Comparison of ENCODE assay signal across 8 mouse cellular contexts in the genomic region with DNA sequence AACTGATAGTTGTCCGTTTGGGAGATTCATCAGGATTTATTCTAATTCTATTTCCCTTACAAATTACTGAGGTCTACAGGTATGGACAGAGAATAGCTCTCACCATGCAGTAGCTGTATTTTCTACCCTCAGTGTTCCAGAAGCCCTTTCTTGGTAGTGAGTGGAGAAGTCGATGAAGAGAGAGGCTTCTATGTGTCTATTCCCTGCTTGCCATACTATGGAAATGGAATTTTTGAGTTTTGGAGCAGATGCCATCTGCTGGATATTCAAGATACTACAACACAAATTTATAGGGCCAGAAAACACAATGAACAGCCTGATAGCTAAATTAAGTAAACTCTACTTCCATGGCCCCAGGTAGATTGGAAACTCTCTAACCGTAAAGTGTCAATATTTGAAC.
DNase-seq lines count a peak whose midpoint lies in the region; ATAC-seq lines count a peak whose summit lies in the region.

No protein-coding gene starts in this region.

- no peak for DNase-seq in cerebellum, adult 11-12 months
- DNase-seq in left cerebral cortex, postnatal 14 days (ENCODE audit: low spot score in 2 of 2) = peak; percentile 44 to 73
- no peak for DNase-seq in left cerebral cortex, adult 8-10 months (ENCODE audit: low spot score in 2 of 2)
- no peak for DNase-seq in forebrain, embryonic 10.5 days (ENCODE audit: extremely low spot score, low spot score)
- peak; percentile 49 to 73 for DNase-seq in left cerebral cortex, postnatal 25 days (ENCODE audit: low spot score in 2 of 2)
- DNase-seq in splenic B cell, adult 2 months (ENCODE audit: low read depth, low spot score) = peak; percentile 48
- DNase-seq in thymus, postnatal 36 days = no peak

- no peaks in the 10 kb centered on the region for H3K36me3 ChIP-seq in forebrain, embryonic 10.5 days (replicated peaks)
- H3K36me3 ChIP-seq in splenic B cell, adult 2 months (ENCODE audit: control insufficient read depth, insufficient read depth, low read length, poor library complexity, severe bottlenecking) = no peaks in the 10 kb centered on the region

- H3K27ac ChIP-seq in forebrain, embryonic 10.5 days = peak overlapping the region; percentile 74

- no peaks in the 10 kb centered on the region for H3K9me3 ChIP-seq in forebrain, embryonic 10.5 days

- no peaks in the 10 kb centered on the region for H3K27me3 ChIP-seq in forebrain, embryonic 10.5 days (ENCODE audit: poor library complexity, severe bottlenecking)
- no peaks in the 10 kb centered on the region for H3K27me3 ChIP-seq in splenic B cell, adult 2 months (ENCODE audit: control insufficient read depth, insufficient read depth, low read length, poor library complexity, severe bottlenecking)

- H3K4me3 ChIP-seq in forebrain, embryonic 10.5 days = peak overlapping the region; percentile 22; the same call in 1 of the 2 replicates

- intact Hi-C loops in left cerebral cortex, postnatal 14 days (cut with DNase I) = loop anchor here (2.0 kb wide), 2 partner anchors 356 to 408 kb away; a partner anchor contains a TSS
- intact Hi-C loops in left cerebral cortex, postnatal 25 days (cut with DNase I) = loop anchor here (1.0 to 5.0 kb wide), 3 partner anchors 136 to 410 kb away; no protein-coding TSS in a partner anchor

- H3K4me1 ChIP-seq in forebrain, embryonic 10.5 days = peaks cover 27% of the 10 kb centered on the region

- ATAC-seq in cerebellum, adult (ENCODE audit: insufficient number of reproducible peaks, low FRiP score, low TSS enrichment) = peak; percentile 46; the same call in 1 of the 2 replicates

- 39% methylated on average over 3 of the region's 3 CpGs for WGBS in forebrain, embryonic 10.5 days

Comparison
In these comparisons a context has a peak if more than half of its experiments do, and no peak if none do; other contexts are left out.
1. DNase-seq: peak in left cerebral cortex, postnatal 14 days (2 of 2), left cerebral cortex, postnatal 25 days (2 of 2) and splenic B cell, adult 2 months (single experiment); none in cerebellum, adult 11-12 months (single experiment), left cerebral cortex, adult 8-10 months (0 of 2), forebrain, embryonic 10.5 days (single experiment) and thymus, postnatal 36 days (0 of 2).